Mouse (Mus musculus) liver, postnatal 0 days (tissue): ENCODE data around the gene Stat5b. TPM values are rescaled to one million over a fixed set of nuclear protein-coding genes. Genes with fewer than 3 reads are reported as not detected.
A peak's percentile ranks its signal among the peaks of the same experiment; 100 is the strongest.

Experiments
- ATAC-seq: fragments of 200-750 bp; cut with Nextera tagmentation; 2 replicates; pipeline ENCODE4 v1.8.0; 2017; ENCODE audit warnings: mild to moderate bottlenecking, moderate library complexity
- DNase-seq: peaks from one replicate; pipeline ENCODE4 v3.0.0-alpha.2; 2016
- H3K27ac ChIP-seq: fragments of 300-500 bp; sonication (generic); 2 replicates; pipeline ENCODE4 v1.5.1; 2014; ENCODE audit warnings: antibody characterized with exemption, moderate library complexity, mild to moderate bottlenecking, low read depth
- H3K27me3 ChIP-seq: fragments of 300-500 bp; sonication (generic); 2 replicates; pipeline ENCODE4 v1.6.1; 2014; ENCODE audit warnings: low read length, control low read depth, mixed read lengths; ENCODE audit not compliant: insufficient read depth
- H3K36me3 ChIP-seq: fragments of 300-500 bp; sonication (generic); replicated peaks from 2 replicates; pipeline ENCODE4 v1.6.1; 2014; ENCODE audit warnings: mild to moderate bottlenecking, control low read depth, low read length, moderate library complexity, mixed read lengths; ENCODE audit not compliant: insufficient read depth
- H3K4me1 ChIP-seq: fragments of 300-500 bp; sonication (generic); 2 replicates; pipeline ENCODE4 v1.6.1; 2014; ENCODE audit warnings: antibody characterized with exemption, mild to moderate bottlenecking, control low read depth; ENCODE audit not compliant: insufficient read depth
- H3K4me2 ChIP-seq: fragments of 300-500 bp; sonication (generic); 2 replicates; pipeline ENCODE4 v1.6.1; 2014; ENCODE audit warnings: low read depth, mild to moderate bottlenecking, low read length, moderate library complexity, mixed read lengths
- H3K4me3 ChIP-seq: fragments of 300-500 bp; sonication (generic); 2 replicates; pipeline ENCODE4 v1.5.1; 2014; ENCODE audit warnings: low read depth, low read length
- H3K9ac ChIP-seq: fragments of 300-500 bp; sonication (generic); replicated peaks from 2 replicates; pipeline ENCODE4 v1.6.1; 2014; ENCODE audit warnings: mild to moderate bottlenecking, moderate library complexity
- H3K9me3 ChIP-seq: fragments of 300-500 bp; sonication (generic); 2 replicates; pipeline ENCODE4 v1.6.1; 2016; ENCODE audit warnings: mild to moderate bottlenecking, control low read depth, low read length, mixed read lengths
- CTCF ChIP-seq: sonication (generic); IDR thresholded peaks from 2 replicates; pipeline ENCODE4 v1.5.1; 2016; ENCODE audit warnings: antibody characterized with exemption, low read depth
- EP300 ChIP-seq: IDR thresholded peaks from 2 replicates; pipeline ENCODE4 v1.6.1; 2016; ENCODE audit warnings: antibody characterized with exemption, low read depth, mild to moderate bottlenecking
- WGBS: fragments of 180-500 bp; shearing (Covaris S2); extraction: QIAGEN DNeasy Blood & Tissue Kit; methylation state at CpG from one replicate; pipeline ENCODE4 v1.1.7; 2014; ENCODE audit not compliant: insufficient replicate concordance; 5-methylcytosine and 5-hydroxymethylcytosine counted together
- polyA plus RNA-seq: library from polyadenylated mRNA; unstranded; fragments of >200 nt; fragmentation: Nextera tagmentation; extraction: Ambion mirVana; gene quantifications from 2 replicates; pipeline ENCODE4 v1.2.1, GENCODE M21; 2015

The Stat5b gene
- polyA plus RNA-seq, 1 experiment from 2014 or later, result 15.4 TPM

DNA sequence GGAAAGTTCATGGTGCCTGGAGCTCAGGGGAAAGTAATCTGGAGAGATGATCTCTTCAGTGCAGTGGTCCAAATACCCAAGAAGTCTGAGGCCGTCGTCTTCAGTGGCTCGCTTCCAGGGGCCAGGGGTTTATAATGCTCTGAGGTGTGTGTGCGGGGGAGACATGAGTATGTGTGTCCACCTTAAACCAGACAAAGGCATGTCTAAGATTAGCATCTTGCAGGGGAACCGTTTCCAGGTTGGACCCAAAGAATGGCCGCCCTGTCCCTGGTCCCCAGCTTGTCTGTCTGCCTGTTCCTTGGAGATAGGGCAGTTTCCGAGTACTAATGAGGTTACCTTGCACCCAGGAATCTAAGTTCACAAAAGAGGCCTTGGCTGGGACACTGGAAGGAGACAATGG lies 87.7 kb downstream of the Stat5b start, which contains the start of gene Hcrt:
Hcrt (minus strand) TSS at position 101 of the 400 bp plus-strand sequence.
- 0 out of 2 replicates have a peak within 1 kb of the TSS, but pooled peaks have one; percentile 44 for H3K9ac ChIP-seq
- ATAC-seq (no peak), DNase-seq (no peak)
- peak within 1 kb of the TSS; percentile 42 for H3K4me3 ChIP-seq
- no peak within 1 kb of the TSS for H3K27ac ChIP-seq
- H3K36me3 ChIP-seq, result no peaks in the 10 kb centered on the region
- WGBS, result 78% methylated on average over 7 of the region's 7 CpGs
- no peak for TF ChIP-seq CTCF
- TF ChIP-seq EP300, result no peak
- H3K4me1 ChIP-seq, result peaks cover 15% of the 10 kb centered on the region
- peak within 1 kb of the TSS; percentile 70 for H3K4me2 ChIP-seq
- no peaks in the 10 kb centered on the region for H3K9me3 ChIP-seq
- peaks cover 34% of the 10 kb centered on the region for H3K27me3 ChIP-seq

DNA sequence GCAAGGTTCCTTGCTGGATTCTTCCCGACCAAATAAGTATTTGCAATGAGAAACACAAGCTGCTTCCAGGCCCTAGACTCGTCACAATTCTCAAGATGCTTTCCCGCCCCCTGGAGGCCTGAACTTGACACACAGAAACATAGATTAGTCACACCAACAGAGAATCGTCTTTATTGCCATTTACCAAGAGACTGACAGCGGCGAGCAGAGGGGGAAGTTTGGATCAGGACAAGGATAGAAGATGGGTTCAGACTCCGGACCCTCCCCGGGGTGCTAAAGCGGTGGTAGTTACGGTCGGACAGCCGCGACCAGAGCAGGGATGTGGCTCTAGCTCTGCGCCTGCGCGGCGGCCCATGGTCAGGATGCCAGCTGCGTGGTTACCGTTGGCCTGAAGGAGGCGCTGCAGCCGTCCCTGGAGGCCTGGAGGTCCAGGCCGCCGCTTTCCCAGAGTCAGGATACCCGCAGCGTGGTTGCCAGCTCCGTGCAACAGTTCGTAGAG lies 88.9 kb downstream of the Stat5b start:
- H3K4me1 ChIP-seq, result peaks cover 15% of the 10 kb centered on the region
- peak overlapping the region; percentile 70 for H3K4me2 ChIP-seq
- WGBS, result under 1% methylated on average over 27 of the region's 27 CpGs
- H3K27me3 ChIP-seq, result peaks cover 40% of the 10 kb centered on the region
- peak; percentile 73 for TF ChIP-seq CTCF
- TF ChIP-seq EP300, result no peak
- DNase-seq (peak; percentile 90), ATAC-seq (peak; percentile 84)
- H3K4me3 ChIP-seq, result peak overlapping the region; percentile 42
- H3K9ac ChIP-seq, result 0 out of 2 replicates have a peak overlapping the region, but pooled peaks have one; percentile 44
- H3K9me3 ChIP-seq, result no peaks in the 10 kb centered on the region
- no peak overlapping the region for H3K27ac ChIP-seq
- H3K36me3 ChIP-seq, result no peaks in the 10 kb centered on the region

DNA sequence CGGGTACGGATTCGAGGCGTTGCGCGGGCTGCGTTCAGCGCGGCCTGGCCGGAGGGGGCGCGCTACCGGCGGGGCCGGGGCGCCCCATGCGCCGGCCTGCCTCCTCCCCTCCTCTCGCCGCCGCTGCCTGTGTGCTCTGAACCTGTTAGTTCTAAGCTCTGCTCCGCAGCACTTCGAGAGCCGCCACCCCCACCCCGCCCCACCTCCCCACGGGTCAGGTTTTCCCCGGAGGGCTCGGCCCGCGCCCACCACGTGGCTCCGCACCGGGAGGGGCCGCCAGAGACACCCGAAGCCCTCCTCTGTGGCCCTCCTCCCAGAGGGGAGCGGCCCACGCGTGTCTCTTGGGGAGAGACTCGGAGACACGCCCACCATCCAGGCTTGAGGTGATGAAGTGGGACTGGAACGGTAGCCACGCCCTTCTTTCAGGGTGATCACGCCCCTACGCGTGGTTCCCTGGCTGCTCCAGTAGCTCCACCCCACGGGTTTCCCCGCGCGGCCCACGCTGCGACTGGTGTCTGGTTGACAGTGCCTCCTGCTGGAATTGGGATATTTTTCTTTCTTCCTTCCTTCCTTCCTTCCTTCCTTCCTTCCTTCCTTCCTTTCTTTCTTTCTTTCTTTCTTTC lies 90.8 kb downstream of the Stat5b start, which contains the start of gene Kcnh4:
Kcnh4 (minus strand) TSS at position 332 of the 623 bp plus-strand sequence.
- Histone ChIP-seq H3K9me3 (no peaks in the 10 kb centered on the region), H3K4me1 (peaks cover 15% of the 10 kb centered on the region), H3K36me3 (no peaks in the 10 kb centered on the region), H3K4me2 (peak within 1 kb of the TSS; percentile 70), H3K4me3 (peak within 1 kb of the TSS; percentile 40), H3K9ac (no peak within 1 kb of the TSS), H3K27ac (no peak within 1 kb of the TSS), H3K27me3 (peaks cover 40% of the 10 kb centered on the region)
- DNase-seq (peak; percentile 72), ATAC-seq (peak; percentile 46)
- WGBS, result 2% methylated on average over 44 of the region's 51 CpGs
- peak; percentile 42 for TF ChIP-seq CTCF
- TF ChIP-seq EP300, result no peak

DNA sequence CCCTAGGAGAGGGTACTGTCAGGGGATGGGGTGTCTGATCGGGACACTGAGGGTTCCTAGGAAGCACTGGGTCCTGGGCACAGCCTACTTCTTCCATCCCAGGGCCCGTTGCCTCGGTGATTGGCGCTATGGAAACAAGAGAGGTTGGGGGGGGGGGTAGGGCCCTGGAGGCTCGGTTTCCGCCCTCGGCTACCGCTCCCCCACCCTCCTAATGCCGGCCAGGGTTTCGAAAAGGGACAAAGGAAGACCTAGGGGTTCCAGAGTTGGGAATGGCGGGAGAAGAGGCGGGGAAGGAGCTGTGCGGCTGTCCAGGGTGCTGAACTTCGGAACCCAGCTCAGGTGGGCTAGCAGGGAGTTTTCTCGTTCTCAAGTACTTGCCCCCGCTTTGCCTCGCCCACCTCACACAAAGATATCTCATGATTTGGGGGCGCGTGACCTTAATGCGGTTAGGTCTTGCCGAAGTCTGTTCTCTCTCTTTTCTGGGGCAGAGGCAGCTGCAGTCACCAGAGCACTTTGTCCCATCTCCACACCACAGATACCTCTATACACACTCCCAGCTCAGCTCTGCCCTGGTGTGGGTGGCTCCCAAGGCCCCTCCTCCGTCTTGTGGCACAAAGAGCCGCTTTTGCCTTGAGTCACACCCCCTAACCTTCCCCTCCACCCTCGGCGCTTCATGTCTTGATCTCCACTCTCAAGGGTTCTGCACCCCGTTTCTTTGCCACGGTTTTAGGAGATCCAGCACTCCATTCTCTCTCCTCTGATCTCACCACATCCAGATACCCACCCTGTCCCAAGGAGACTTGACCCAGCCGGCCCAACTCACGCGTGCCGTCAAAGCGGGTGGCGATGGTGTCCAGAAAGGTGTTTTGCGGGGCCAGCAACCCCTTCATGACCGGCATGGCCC lies 91.6 kb downstream of the Stat5b start:
- DNase-seq, result peak; percentile 63

DNA sequence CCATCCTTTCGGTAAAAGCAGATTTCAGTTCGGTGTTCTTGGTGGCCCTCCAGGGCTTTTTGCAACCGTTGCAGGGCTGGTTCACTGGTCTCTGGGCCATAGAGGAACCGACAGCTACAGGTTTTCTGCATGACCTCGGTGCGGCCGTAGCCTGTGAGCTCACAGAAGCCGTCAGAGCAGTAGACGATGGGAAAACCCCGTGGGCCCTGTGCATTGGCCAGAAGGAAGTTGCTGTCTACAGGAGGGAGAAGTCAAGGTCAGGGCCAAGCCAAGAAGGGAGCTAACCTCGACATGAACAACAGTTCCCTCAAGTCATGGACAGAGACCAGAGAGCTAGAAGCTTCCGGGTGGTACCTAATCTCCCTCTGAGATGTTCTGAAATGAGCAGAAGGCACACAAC lies 93.0 kb downstream of the Stat5b start:
- H3K9me3 ChIP-seq, result no peaks in the 10 kb centered on the region
- H3K27ac ChIP-seq, result no peak overlapping the region
- DNase-seq (no peak), ATAC-seq (no peak)
- no peak for TF ChIP-seq EP300
- no peak for TF ChIP-seq CTCF
- WGBS, result 68% methylated on average over 12 of the region's 12 CpGs
- no peak overlapping the region for H3K4me2 ChIP-seq
- no peaks in the 10 kb centered on the region for H3K36me3 ChIP-seq
- H3K4me1 ChIP-seq, result peaks cover 15% of the 10 kb centered on the region
- peaks cover 40% of the 10 kb centered on the region for H3K27me3 ChIP-seq
- H3K9ac ChIP-seq, result no peak overlapping the region
- no peak overlapping the region for H3K4me3 ChIP-seq

More for the DNA sequence above, 91.6 kb downstream of the Stat5b start:
- no peak for ATAC-seq
- Histone ChIP-seq H3K27ac (no peak overlapping the region), H3K4me2 (peak overlapping the region; percentile 70), H3K36me3 (no peaks in the 10 kb centered on the region), H3K9ac (no peak overlapping the region), H3K4me3 (peak overlapping the region; percentile 40), H3K9me3 (no peaks in the 10 kb centered on the region), H3K27me3 (peaks cover 40% of the 10 kb centered on the region), H3K4me1 (peaks cover 15% of the 10 kb centered on the region)
- 2% methylated on average over 35 of the region's 35 CpGs for WGBS
- TF ChIP-seq CTCF (no peak), EP300 (no peak)

DNA sequence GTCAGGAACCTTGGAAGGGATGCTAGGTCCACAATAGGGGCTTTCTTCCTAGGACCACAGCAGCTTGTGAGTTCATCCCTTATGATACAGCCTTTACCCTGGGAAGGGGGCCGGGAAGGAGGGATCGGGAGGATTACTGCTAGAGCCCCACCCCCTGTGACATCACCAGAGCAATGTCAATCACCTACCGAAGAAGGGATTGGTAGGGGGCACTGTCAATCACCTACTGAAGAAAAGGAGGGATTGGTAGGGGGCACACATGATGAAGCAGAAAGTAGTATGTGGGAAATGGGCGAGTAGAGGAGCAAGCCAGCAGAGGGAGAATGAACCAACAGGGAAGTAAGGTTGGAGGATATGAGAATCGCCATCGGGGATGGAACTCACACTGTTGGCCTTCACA lies 94.0 kb downstream of the Stat5b start:
- H3K9me3 ChIP-seq, result no peaks in the 10 kb centered on the region
- H3K4me1 ChIP-seq, result peaks cover 12% of the 10 kb centered on the region
- no peak overlapping the region for H3K4me3 ChIP-seq
- H3K36me3 ChIP-seq, result no peaks in the 10 kb centered on the region
- H3K27me3 ChIP-seq, result peaks cover 32% of the 10 kb centered on the region
- no peak for TF ChIP-seq CTCF
- no peak for TF ChIP-seq EP300
- no peak overlapping the region for H3K27ac ChIP-seq
- ATAC-seq (no peak), DNase-seq (no peak)
- no peak overlapping the region for H3K4me2 ChIP-seq
- WGBS, result 65% methylated on average over 6 of the region's 6 CpGs
- no peak overlapping the region for H3K9ac ChIP-seq
